Mouse (Mus musculus) small intestine, adult 2 months (tissue): ENCODE data around the gene Tmem179. TPM values are rescaled to one million over a fixed set of nuclear protein-coding genes. Genes with fewer than 3 reads are reported as not detected.

Experiments
- H3K27ac ChIP-seq: fragments of 200-500 bp; 2 replicates; pipeline ENCODE4 v1.5.1; 2012; ENCODE audit warnings: low read depth, low read length, control low read depth, inconsistent platforms; ENCODE audit not compliant: insufficient read depth
- H3K27me3 ChIP-seq: fragments of 200-500 bp; 2 replicates; pipeline ENCODE4 v1.6.1; 2012; ENCODE audit warnings: mild to moderate bottlenecking, moderate library complexity, low read length, inconsistent platforms; ENCODE audit not compliant: control insufficient read depth, insufficient read depth
- H3K36me3 ChIP-seq: fragments of 200-500 bp; 2 replicates; pipeline ENCODE4 v1.6.1; 2012; ENCODE audit warnings: mild to moderate bottlenecking, low read length, control low read depth, inconsistent platforms; ENCODE audit not compliant: control insufficient read depth, insufficient read depth
- H3K4me1 ChIP-seq: fragments of 200-500 bp; 2 replicates; pipeline ENCODE4 v1.6.1; 2012; ENCODE audit warnings: low read length, inconsistent platforms, mixed read lengths; ENCODE audit not compliant: control insufficient read depth, insufficient read depth, insufficient read length
- H3K4me3 ChIP-seq: fragments of 200-500 bp; 2 replicates; pipeline ENCODE4 v1.5.1; 2012; ENCODE audit warnings: low read depth, mild to moderate bottlenecking, control low read depth, inconsistent platforms, low read length, moderate library complexity
- CTCF ChIP-seq: fragments of 200-500 bp; IDR thresholded peaks from 2 replicates; pipeline ENCODE4 v1.5.1; 2012; ENCODE audit warnings: low read depth, mild to moderate bottlenecking, control low read depth, inconsistent platforms, low read length, moderate library complexity, mixed read lengths; ENCODE audit not compliant: insufficient replicate concordance, insufficient read length; ENCODE audit errors: extremely low read depth
- POLR2A ChIP-seq: fragments of 200-500 bp; IDR thresholded peaks from 2 replicates; pipeline ENCODE4 v1.6.1; 2012; ENCODE audit warnings: low read depth, mild to moderate bottlenecking, control low read depth, inconsistent platforms, low read length, moderate library complexity
- WGBS: fragments of 180-500 bp; shearing (Covaris S2); methylation state at CpG from one replicate; pipeline ENCODE4 v1.1.7; 2018; 5-methylcytosine and 5-hydroxymethylcytosine counted together
- polyA plus RNA-seq: library from polyadenylated mRNA; depleted of rRNA; stranded (reverse); fragments of >200 nt; gene quantifications from 2 replicates; pipeline ENCODE4 v1.2.3, GENCODE M21; 2012

Tmem179 gene
- polyA plus RNA-seq, 1 experiment: 0.91 TPM

- no peaks in the 10 kb centered on the region for H3K4me1 ChIP-seq
- H3K4me3 ChIP-seq: no peak overlapping the region
- 87% methylated on average over 9 of the region's 9 CpGs for WGBS
- no peaks in the 10 kb centered on the region for H3K27me3 ChIP-seq
- no peak for TF ChIP-seq POLR2A
- TF ChIP-seq CTCF: no peak
- H3K27ac ChIP-seq: no peak overlapping the region
- H3K36me3 ChIP-seq: no peaks in the 10 kb centered on the region
Measured at GRCm38 (mm10) chr12:112489535-112489934, 27.0 kb downstream of the Tmem179 start.

- H3K4me1 ChIP-seq: no peaks in the 10 kb centered on the region
- WGBS: 87% methylated on average over 8 of the region's 8 CpGs
- no peak within 1 kb of the TSS for H3K4me3 ChIP-seq
- no peak within 1 kb of the TSS for H3K27ac ChIP-seq
- H3K36me3 ChIP-seq: no peaks in the 10 kb centered on the region
- TF ChIP-seq CTCF (no peak), POLR2A (no peak)
- no peaks in the 10 kb centered on the region for H3K27me3 ChIP-seq
Measured at GRCm38 (mm10) chr12:112489134-112489533, 27.4 kb downstream of the Tmem179 start, which contains the start of gene A530016L24Rik. Gene A530016L24Rik, plus strand, starts transcription at chr12:112489448.

- no peaks in the 10 kb centered on the region for H3K36me3 ChIP-seq
- no peak overlapping the region for H3K27ac ChIP-seq
- TF ChIP-seq CTCF: peak; percentile 91
- no peak for TF ChIP-seq POLR2A
- H3K27me3 ChIP-seq: no peaks in the 10 kb centered on the region
- no peaks in the 10 kb centered on the region for H3K4me1 ChIP-seq
- H3K4me3 ChIP-seq: no peak overlapping the region
- WGBS: 19% methylated on average over 9 of the region's 9 CpGs
Measured at GRCm38 (mm10) chr12:112473777-112474176, 42.8 kb downstream of the Tmem179 start.

GRCm38 (mm10) chr12:112470216-112470615 lies 46.3 kb downstream of the Tmem179 start:
- Histone ChIP-seq H3K27me3 (no peaks in the 10 kb centered on the region), H3K27ac (no peak overlapping the region), H3K4me1 (peaks cover 17% of the 10 kb centered on the region), H3K36me3 (no peaks in the 10 kb centered on the region), H3K4me3 (no peak overlapping the region)
- WGBS: 77% methylated on average over 5 of the region's 5 CpGs
- TF ChIP-seq POLR2A: no peak
- no peak for TF ChIP-seq CTCF

DNA sequence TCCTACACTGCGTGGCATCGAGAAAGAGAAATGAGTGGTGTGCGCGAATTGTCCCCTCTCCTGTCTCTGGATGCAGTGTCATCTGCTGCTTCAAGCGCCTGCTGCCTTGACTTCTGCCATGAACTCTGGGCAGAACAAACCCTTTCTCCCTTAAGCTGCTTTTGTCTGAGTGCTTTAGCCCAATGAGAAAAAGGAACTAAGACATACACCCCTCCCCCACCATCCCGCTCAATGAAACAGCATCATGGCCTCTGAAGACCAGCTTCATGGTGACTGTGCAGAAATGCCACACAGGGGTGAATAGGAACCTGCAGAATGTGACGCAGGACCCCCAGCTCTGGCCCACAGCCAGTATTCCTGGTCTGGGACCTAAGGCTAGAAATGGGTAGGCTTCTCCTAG lies 47.2 kb downstream of the Tmem179 start:
- 88% methylated on average over 7 of the region's 7 CpGs for WGBS
- peaks cover 24% of the 10 kb centered on the region for H3K4me1 ChIP-seq
- H3K4me3 ChIP-seq: no peak overlapping the region
- H3K27me3 ChIP-seq: no peaks in the 10 kb centered on the region
- no peak overlapping the region for H3K27ac ChIP-seq
- TF ChIP-seq POLR2A (no peak), CTCF (no peak)
- no peaks in the 10 kb centered on the region for H3K36me3 ChIP-seq

- peak overlapping the region; percentile 36 for H3K4me3 ChIP-seq
- H3K4me1 ChIP-seq: peaks cover 27% of the 10 kb centered on the region
- no peaks in the 10 kb centered on the region for H3K27me3 ChIP-seq
- peak overlapping the region; percentile 45 for H3K27ac ChIP-seq
- no peaks in the 10 kb centered on the region for H3K36me3 ChIP-seq
- TF ChIP-seq POLR2A (no peak), CTCF (no peak)
- WGBS: 72% methylated on average over 10 of the region's 10 CpGs
Measured at GRCm38 (mm10) chr12:112467387-112467786, 49.2 kb downstream of the Tmem179 start.

GRCm38 (mm10) chr12:112465928-112466327 lies 50.6 kb downstream of the Tmem179 start:
- 46% methylated on average over 17 of the region's 17 CpGs for WGBS
- Histone ChIP-seq H3K36me3 (no peaks in the 10 kb centered on the region), H3K4me1 (peaks cover 30% of the 10 kb centered on the region), H3K27ac (peak overlapping the region; percentile 79), H3K4me3 (no peak overlapping the region), H3K27me3 (no peaks in the 10 kb centered on the region)
- TF ChIP-seq CTCF (no peak), POLR2A (no peak)
